Mouse (Mus musculus): ENCODE measurements around the gene Engase.

DNA sequence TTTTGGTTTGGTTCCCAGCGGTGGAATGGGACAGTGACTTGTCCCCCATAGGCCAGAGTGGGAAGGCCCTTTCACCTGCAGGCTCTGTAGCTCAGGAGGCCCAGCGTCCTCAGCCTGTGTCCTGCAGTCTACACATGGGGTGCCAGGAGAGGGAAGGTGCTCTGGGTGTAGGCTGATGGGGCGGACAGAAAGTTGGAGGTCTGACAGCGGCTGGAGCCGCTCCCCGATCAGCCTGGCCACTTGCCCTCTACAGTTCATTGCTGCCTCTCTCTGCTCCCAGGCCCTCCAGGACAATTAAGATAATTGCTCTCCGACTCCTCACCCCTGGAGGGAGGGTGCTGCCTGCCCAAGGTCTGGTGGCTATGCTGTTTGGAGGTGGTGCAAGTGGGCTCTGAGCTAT lies 42.1 kb downstream of the Engase start:
- no peak for TF ChIP-seq POLR2A (IDR thresholded peaks at IDR 0.05; ENCODE audit: insufficient read length, low read depth)
- no peak for TF ChIP-seq MAX (IDR thresholded peaks at IDR 0.05; ENCODE audit: low read depth)
- TF ChIP-seq MYOD1 (IDR thresholded peaks at IDR 0.05; ENCODE audit: control insufficient read depth in 1 of 3, insufficient read length in 2 of 3, low read depth in 2 of 3), result no peak

Measured in myocyte (in vitro differentiated cells).